26 mouse cellular contexts compared by ENCODE assay signal in genomic region chr15:16446631-16447030, GRCm38 (mm10).
A peak's percentile ranks its signal among the peaks of the same experiment; 100 is the strongest.
DNase-seq lines count a peak whose midpoint lies in the region; ATAC-seq and TF ChIP-seq lines count a peak whose summit lies in the region.
"Had no signal": no experiment of that assay in that cellular context is flagged by ENCODE, and none has a peak within 500 bp of the region (broad histone marks: within the 10 kb centered on the region; RNA-seq: fewer than 3 reads in every experiment).

No protein-coding gene starts in this region.

- no peaks in the 10 kb centered on the region for H3K27me3 ChIP-seq in ES-Bruce4 (ENCODE audit: control insufficient read depth, insufficient read depth, low read length, poor library complexity, severe bottlenecking)
- no peaks in the 10 kb centered on the region for H3K27me3 ChIP-seq in midbrain, embryonic 16.5 days (ENCODE audit: control insufficient read depth, insufficient read depth, low read depth, low read length)
- H3K27me3 ChIP-seq: CH12.LX; embryonic facial prominence, embryonic 13.5 days; embryonic facial prominence, embryonic 15.5 days; forebrain, embryonic 12.5 days had no signal

- H3K4me2 ChIP-seq in midbrain, embryonic 16.5 days (ENCODE audit: low read length) = no peak overlapping the region
- H3K4me2 ChIP-seq: embryonic facial prominence, embryonic 13.5 days; embryonic facial prominence, embryonic 15.5 days; forebrain, embryonic 12.5 days had no signal

- H3K4me1 ChIP-seq in ES-Bruce4 (ENCODE audit: control insufficient read depth, insufficient read depth, low read length) = no peaks in the 10 kb centered on the region
- peaks cover 0 to 6% of the 10 kb centered on the region in 2 experiments; a peak in 2 of 4 replicates for H3K4me1 ChIP-seq in ES-E14 (ENCODE audit: control insufficient read depth in 2 of 2, insufficient read depth in 2 of 2, low read length in 2 of 2, poor library complexity in 1 of 2)
- H3K4me1 ChIP-seq in midbrain, embryonic 16.5 days (ENCODE audit: control insufficient read depth, insufficient read depth, low read length) = no peaks in the 10 kb centered on the region
- H3K4me1 ChIP-seq: embryonic facial prominence, embryonic 13.5 days; embryonic facial prominence, embryonic 15.5 days; forebrain, embryonic 10.5 days; forebrain, embryonic 12.5 days had no signal

- no peak for TF ChIP-seq POLR2A in ES-Bruce4 (IDR thresholded peaks at IDR 0.05; ENCODE audit: insufficient read depth, low read length)

- H3K4me3 ChIP-seq in ES-Bruce4 (ENCODE audit: low read depth, low read length) = no peak overlapping the region
- no peak overlapping the region for H3K4me3 ChIP-seq in ES-E14 (ENCODE audit: insufficient read depth in 1 of 2, low read depth in 1 of 2, low read length in 2 of 2, poor library complexity in 1 of 2, severe bottlenecking in 1 of 2)
- H3K4me3 ChIP-seq in midbrain, embryonic 16.5 days (ENCODE audit: low read depth, low read length) = no peak overlapping the region
- H3K4me3 ChIP-seq: embryonic facial prominence, embryonic 13.5 days; embryonic facial prominence, embryonic 15.5 days; erythroblast, embryonic 14.5 days; forebrain, embryonic 10.5 days; forebrain, embryonic 12.5 days had no signal

- H3K27ac ChIP-seq in ES-Bruce4 (ENCODE audit: insufficient read depth, low read length) (no peak overlapping the region), ES-E14 (ENCODE audit: insufficient read depth, low read depth, low read length, poor library complexity, severe bottlenecking) (no peak overlapping the region; the same call in 1 of the 2 replicates)
- H3K27ac ChIP-seq in midbrain, embryonic 16.5 days (ENCODE audit: low read length) = no peak overlapping the region
- H3K27ac ChIP-seq: embryonic facial prominence, embryonic 13.5 days; embryonic facial prominence, embryonic 15.5 days; forebrain, embryonic 10.5 days; forebrain, embryonic 12.5 days had no signal

- H3K9ac ChIP-seq in ES-Bruce4 (ENCODE audit: low read depth, poor library complexity, severe bottlenecking) = no peak overlapping the region
- no peak overlapping the region for H3K9ac ChIP-seq in ES-E14 (ENCODE audit: insufficient read depth, low read depth, low read length, poor library complexity, severe bottlenecking)
- no peak overlapping the region for H3K9ac ChIP-seq in midbrain, embryonic 16.5 days (ENCODE audit: low read depth, low read length)
- H3K9ac ChIP-seq: embryonic facial prominence, embryonic 13.5 days; embryonic facial prominence, embryonic 15.5 days; forebrain, embryonic 12.5 days had no signal

- no peaks in the 10 kb centered on the region for H3K36me3 ChIP-seq in ES-Bruce4 (ENCODE audit: control insufficient read depth, insufficient read depth, low read length, poor library complexity, severe bottlenecking)
- no peaks in the 10 kb centered on the region for H3K36me3 ChIP-seq in ES-E14 (ENCODE audit: control insufficient read depth, insufficient read depth, low read length, poor library complexity, severe bottlenecking)
- H3K36me3 ChIP-seq in midbrain, embryonic 16.5 days (ENCODE audit: control insufficient read depth, insufficient read depth, low read length) = no peaks in the 10 kb centered on the region
- H3K36me3 ChIP-seq: embryonic facial prominence, embryonic 13.5 days; embryonic facial prominence, embryonic 15.5 days; forebrain, embryonic 10.5 days; forebrain, embryonic 12.5 days had no signal

- in situ Hi-C loops in ES-E14 (cut with MboI; ENCODE audit: low sequenced_read_pairs in 2 of 2, unreplicated experiment in 2 of 2) = no loop called here

- TF ChIP-seq CTCF in ES-Bruce4 (IDR thresholded peaks at IDR 0.05; ENCODE audit: low read depth, low read length) = no peak

- H3K9me3 ChIP-seq in ES-Bruce4 (replicated peaks; ENCODE audit: control insufficient read depth, insufficient read depth, low read length, poor library complexity, severe bottlenecking) (no peaks in the 10 kb centered on the region), ES-E14 (ENCODE audit: control insufficient read depth, insufficient read depth, low read depth, low read length) (no peaks in the 10 kb centered on the region)
- H3K9me3 ChIP-seq in midbrain, embryonic 16.5 days (replicated peaks; ENCODE audit: control insufficient read depth, low read length, poor library complexity, severe bottlenecking) = no peaks in the 10 kb centered on the region
- H3K9me3 ChIP-seq: embryonic facial prominence, embryonic 13.5 days; embryonic facial prominence, embryonic 15.5 days; forebrain, embryonic 10.5 days; forebrain, embryonic 12.5 days had no signal

- peak; percentile 62; the same call in 1 of the 2 replicates for TF ChIP-seq EP300 in ES-Bruce4 (IDR thresholded peaks at IDR 0.05; ENCODE audit: insufficient read depth, low read depth, low read length)

- DNase-seq in ES-E14 (ENCODE audit: low read depth, low spot score) (peak; percentile 70), WW6 (ENCODE audit: low read depth, low spot score) (peak; percentile 20)
- DNase-seq in left cerebral cortex, adult 11 months (ENCODE audit: low spot score) = no peak
- no peak for DNase-seq in frontal cortex, postnatal 25 days (ENCODE audit: low spot score in 2 of 2)
- DNase-seq: adrenal gland, adult 2 months; adrenal gland, postnatal 10 days; adrenal gland, postnatal 25 days; B cell, adult 2 months; cerebellum, adult 11 months; cerebellum, adult 18-20 months; cerebellum, adult 8-10 months; cerebellum, adult 9-11 months; cerebellum, postnatal 14 days; cerebellum, postnatal 36 days; embryo, embryonic 11 days had no signal

- no peak for ATAC-seq in midbrain, embryonic 16.5 days
- ATAC-seq: CD4-positive, CD25-positive, alpha-beta regulatory T cell, adult 4 months; forebrain, embryonic 14.5 days; forebrain, embryonic 16.5 days had no signal

TF ChIP-seq in ES-E14, 5 proteins besides CTCF, POLR2A, EP300 and RAD21:
- TF ChIP-seq CHD2 (IDR thresholded peaks at IDR 0.05; ENCODE audit: low read depth, low read length) = no peak; the same call in 1 of the 2 replicates
- TF ChIP-seq HCFC1 (IDR thresholded peaks at IDR 0.05; ENCODE audit: borderline replicate concordance, insufficient read depth, low read length) = no peak
- 0 out of 2 replicates have a peak, but pooled peaks have one; percentile 24 for TF ChIP-seq MAFK (IDR thresholded peaks at IDR 0.05; ENCODE audit: insufficient read depth, low read depth, low read length)

Comparison
In these comparisons a context has a peak if more than half of its experiments do, and no peak if none do; other contexts are left out.
1. DNase-seq: peak in ES-E14 (single experiment) and WW6 (single experiment); none in left cerebral cortex, adult 11 months (single experiment) and frontal cortex, postnatal 25 days (0 of 2).